Mouse (Mus musculus) left cerebral cortex, postnatal 4 days (tissue): ENCODE measurements around the gene Oat. TPM values are rescaled to one million over a fixed set of nuclear protein-coding genes. Genes with fewer than 3 reads are reported as not detected.

ENCODE experiments used
- DNase-seq: peaks from one replicate; pipeline ENCODE4 v3.0.0-alpha.2; 2022
- intact Hi-C: fragments of 180-260 bp; cut with DNase I; formaldehyde crosslinking; loops from one replicate; pipeline ENCODE4 v1.15.1; 2025
- total RNA-seq, 2 experiments: library from RNA; stranded (reverse); gene quantifications; 2 replicates each; pipeline ENCODE4 v1.2.3; 2021

Oat gene
- total RNA-seq: 10 to 100 TPM; 65.5 to 68.2 TPM

DNA sequence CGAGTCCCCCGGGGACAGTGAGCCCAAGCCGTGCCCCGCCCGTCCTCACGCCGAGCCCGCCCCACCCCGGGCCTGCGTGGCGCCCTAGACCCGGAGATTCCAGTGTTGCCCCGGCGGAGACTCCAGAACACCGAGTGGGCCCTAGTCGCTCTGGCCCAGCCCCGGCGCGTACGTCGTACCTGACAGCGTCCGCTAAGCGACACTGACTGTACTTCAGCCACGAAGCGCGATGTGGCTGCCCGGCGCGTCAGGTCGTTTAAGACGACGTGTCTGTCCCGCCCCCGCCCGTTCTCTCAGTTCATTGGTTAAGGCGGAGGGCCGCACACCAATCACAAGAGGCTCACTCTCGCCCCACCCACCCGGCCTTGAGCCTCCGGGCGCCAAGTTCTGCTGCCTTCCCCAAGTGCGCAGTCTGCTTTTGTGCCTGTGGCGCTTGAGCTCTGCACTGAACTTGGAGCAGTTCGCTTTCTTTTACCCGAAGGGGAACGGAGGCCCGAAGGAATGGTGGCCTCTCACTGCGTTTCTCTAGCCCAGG lies at the start of gene Oat:
TSS of gene Oat (minus strand) at position 283 of the 535 bp plus-strand sequence.
- DNase-seq: peak; percentile 96
- intact Hi-C loops: no loop called here

DNA sequence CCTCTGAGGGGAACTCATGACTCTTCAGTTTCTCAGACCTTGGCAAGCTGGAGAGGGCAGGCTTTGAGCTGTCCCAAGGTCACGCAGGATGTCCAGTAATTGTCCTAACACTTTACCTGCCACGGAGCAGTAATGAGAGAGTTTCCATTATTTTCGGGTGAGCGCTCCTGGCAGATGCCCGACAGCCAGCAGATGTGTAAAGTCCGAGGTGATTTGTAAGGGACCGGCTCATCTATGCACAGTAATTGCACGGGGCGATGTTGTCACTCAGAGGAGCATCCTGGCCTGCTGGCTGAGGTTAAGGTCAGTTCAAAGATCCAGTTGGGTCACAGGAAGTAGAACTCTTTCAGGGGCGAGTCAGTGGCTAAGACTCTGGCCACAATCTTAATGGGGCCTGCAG lies 48.0 kb upstream of the Oat start:
- intact Hi-C loops: no loop called here
- DNase-seq: no peak

DNA sequence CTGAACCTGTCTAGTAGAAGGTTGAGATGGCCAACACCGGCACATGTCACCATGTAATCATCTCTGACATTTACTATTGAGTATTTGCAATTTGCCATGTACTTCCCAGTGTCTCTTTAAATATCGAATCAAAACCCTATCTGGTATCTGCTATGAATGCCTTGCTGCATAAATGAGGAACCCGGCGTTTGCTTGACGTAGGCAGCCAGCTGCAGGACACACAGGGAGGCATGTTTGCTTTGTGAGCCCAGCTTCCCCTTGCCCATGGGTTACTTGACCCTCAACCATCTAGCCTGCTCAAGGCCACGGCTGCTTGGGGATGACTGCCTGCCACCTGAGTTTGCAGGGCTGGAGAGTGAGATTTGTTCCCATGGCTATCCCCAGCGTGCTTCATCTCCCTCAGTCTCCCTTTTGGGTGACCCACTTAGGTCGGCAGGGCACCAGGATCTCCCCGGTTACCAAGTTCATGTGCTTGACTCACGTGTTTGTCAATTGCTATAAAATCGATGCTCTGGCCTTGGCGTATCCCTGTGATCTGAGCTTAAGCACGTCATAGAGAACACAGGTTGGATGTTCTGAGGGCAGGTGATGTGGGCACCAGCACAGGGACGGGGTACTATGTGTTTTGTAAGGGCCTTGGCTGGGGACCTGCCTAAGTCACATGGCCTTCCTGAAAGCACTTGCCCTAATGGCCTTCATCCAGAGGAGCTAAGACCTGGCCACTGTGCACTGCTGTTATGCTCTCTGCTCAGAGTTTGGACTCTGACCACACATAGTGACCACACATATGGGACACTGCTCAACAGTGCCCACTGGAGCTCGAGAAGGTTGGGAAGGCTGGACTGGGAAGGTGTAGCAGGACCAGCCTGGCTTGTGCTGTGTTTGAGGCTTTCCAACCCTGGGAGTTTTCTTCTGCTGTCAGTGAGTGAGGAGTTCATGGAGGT lies 44.0 kb upstream of the Oat start:
- intact Hi-C loops: no loop called here

DNA sequence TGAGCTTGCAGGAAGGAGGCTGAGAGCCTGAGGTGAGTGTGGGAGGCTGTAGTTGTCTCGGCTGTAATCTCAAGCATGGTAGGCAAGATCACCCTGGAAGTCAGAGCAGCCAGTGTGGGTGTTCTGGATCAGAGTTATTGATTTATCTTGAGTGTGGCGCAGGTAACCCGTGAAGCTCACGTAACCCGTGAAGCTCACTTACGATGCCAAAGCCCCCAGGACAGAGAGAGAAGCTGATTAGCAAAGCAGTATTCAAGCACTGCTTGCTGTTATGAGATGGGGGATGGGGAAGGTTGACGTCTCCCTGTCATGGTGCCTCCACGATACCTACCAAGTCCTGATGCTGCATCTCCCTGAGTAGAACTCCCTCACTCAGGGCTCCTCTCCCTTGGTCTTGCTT lies 43.4 kb upstream of the Oat start:
- DNase-seq: no peak
- intact Hi-C loops: no loop called here

More for the DNA sequence above, 44.0 kb upstream of the Oat start:
- no peak for DNase-seq

DNA sequence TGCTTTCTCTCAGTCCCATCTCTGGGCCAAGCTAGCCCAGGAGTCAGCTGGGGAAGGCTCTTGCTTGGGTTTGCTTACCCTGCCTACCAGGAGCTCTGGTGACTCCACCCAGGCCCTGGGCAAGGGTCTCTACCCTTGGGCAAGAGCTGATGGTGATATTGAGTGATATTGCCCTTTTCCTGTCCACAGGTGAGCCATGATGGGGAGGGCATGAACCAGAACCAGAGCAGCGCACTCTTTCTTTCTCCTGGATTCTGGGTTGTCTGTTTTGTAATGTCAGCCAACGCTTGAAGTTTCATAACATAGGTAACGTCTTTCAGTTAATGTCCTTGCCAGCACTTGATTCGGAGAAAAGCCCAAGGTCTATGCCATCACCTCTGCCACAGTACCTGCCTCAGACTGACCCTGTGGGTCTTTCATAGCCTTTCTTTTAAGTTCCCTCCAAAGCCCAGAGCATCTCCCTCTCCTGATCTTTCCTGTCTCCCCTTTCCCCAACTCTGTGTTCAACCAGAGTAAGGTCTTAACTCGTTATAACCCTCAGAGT lies 40.9 kb upstream of the Oat start:
- intact Hi-C loops: no loop called here

DNA sequence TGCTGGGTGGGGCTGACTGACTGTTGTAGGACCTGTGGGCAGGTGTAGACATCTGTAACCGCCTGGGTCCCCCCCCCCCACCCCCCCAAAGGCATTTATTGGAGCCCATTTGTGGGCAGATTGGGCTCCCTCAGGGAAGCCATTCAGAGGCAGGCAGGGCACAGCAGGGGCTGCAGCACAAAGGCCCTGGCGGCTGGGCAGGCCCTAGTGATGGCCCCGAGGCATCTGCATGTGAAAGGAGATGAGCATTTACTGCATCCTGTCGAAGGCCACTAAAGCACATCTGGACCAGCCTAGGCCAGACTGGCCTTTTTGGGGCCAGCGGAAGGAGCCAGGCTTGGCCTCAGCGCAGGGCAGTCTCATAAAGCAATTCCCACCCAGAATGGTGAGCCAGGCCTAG lies 40.2 kb upstream of the Oat start:
- intact Hi-C loops: no loop called here
- DNase-seq: no peak

More for the DNA sequence above, 40.9 kb upstream of the Oat start:
- DNase-seq: no peak

DNA sequence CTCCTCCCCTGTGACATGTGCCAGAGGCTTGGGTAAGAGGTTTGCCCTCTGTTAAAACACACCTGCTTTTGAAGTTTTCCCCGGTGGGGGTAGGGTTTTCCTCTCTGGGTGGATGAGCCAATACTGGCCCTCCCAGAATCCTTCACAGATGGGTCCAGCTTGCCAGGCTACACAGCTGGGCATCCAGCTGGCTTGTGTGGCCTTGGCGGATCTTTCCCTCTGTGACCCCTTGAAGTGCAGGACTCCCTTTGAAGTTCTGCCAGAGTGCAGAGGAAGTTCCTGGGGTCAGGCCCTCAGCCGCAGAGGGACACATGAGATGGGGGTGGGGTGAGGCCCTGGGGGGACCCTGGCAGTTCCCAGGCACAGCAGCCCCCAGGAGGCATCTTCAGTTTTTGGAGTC lies 39.1 kb upstream of the Oat start:
- intact Hi-C loops: no loop called here
- no peak for DNase-seq

DNA sequence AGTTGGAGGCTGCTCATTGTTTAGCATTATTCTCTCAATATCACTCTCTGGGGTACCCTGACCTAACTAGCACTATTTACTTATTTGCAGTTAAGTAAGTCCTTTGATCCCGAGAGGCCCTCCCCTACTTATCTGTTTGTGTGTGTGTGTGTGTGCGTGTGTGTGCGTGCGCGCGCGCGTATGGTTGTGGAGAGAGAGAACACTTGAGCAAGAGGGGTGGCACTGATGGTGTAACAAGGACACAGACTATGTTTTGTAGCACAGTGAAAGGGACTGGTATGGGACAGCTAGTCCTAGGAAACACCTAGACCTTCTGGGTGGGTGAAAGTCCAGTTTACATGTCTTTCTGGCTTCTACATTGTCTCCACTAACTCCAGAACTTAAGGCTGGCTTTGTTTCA lies 35.3 kb upstream of the Oat start:
- no peak for DNase-seq
- intact Hi-C loops: no loop called here

DNA sequence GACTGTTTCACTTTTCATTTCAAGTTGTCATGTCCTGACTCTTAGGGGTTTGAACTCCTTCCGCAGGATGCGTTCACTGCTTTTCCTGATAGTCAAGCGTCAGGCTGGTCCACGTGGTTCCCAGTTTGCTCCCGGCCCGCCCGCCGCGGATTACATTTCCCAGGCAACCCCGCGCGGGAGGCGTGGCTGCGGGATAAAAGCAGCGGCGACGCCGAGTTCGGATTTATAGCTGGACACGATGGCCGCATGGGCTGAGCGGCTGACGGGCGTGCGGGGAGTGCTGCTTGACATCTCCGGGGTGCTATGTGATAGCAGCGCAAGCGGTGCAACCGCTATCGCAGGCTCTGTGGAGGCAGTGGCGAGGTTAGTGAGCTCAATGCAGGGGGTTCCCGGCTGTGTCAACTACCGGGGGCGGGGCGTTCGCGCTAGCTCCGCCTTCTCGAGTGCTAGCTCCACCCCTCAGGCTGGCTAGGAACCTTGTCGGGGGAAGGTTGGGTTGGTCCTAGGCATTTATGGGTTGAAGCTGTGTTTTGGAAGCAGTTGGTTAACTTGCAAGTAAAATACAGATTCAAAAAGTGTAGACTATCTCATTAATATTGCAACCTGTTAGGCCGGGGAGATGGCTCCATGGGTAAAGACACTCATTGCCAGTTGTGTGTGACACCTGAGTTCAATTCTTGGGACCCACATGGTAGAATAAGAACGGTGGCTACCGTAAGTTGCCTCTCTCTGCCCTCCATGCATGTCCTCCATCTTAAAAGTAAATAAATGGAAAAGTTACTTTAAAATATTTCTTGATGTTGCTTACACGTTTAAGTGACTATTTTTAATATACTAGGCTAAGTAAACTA lies 34.5 kb upstream of the Oat start, which contains the start of gene Lhpp:
TSS of gene Lhpp (plus strand) at position 171 of the 851 bp plus-strand sequence.
- intact Hi-C loops: no loop called here
- DNase-seq: peak; percentile 68

DNA sequence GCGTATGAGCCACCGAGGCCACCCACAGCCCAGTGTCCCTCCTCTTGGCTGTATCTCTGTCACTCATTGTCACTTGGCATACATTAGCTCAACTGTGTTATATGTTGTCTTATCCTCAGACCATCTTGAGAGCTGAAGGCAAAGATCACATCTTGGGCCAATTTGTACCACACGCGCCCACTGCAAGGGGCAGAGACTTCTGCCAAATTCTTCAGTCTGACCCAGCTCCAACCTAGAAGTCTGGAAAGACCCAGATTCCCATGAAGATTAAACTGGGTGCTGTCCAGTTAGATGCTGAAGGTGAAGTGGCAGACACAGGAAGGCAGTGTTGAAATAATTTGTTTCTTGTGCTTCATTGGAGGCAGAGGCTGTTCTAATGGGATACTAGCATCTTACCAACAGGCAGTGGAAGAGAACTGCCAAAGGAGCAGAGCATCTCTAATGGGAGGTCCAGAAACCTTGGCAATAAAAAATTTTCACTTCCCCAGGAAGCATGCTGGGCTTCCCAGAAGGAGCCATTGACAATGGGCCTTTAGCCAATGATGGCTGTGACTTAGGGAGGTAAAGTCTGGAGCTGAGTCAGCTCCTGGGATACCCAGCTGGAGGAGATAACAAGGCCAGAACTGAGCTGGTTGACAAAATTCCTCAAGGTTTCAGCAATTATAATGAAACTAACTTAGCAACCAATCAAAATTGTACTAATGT lies 32.3 kb upstream of the Oat start:
- peak; percentile 23 for DNase-seq
- intact Hi-C loops: no loop called here

DNA sequence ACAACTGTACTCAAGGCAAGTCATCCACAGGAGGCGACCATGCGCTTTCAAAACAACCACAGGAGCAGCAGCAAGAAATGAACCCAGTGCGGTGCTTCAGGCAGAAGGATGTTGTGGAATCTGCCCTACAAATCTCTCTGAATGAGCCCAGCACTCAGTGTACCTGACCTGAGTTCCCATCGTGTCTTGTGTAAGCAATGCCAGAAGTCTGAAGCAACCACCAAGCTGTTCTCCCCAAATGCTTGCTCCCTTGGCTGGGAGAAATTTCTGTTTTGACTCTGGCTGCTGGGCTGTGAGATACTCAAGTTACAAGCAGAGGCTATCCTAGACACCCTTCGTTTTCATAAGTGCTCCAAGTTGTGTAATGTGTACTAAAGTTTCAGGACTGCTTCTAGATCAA lies 29.5 kb upstream of the Oat start:
- intact Hi-C loops: no loop called here
- DNase-seq: no peak

DNA sequence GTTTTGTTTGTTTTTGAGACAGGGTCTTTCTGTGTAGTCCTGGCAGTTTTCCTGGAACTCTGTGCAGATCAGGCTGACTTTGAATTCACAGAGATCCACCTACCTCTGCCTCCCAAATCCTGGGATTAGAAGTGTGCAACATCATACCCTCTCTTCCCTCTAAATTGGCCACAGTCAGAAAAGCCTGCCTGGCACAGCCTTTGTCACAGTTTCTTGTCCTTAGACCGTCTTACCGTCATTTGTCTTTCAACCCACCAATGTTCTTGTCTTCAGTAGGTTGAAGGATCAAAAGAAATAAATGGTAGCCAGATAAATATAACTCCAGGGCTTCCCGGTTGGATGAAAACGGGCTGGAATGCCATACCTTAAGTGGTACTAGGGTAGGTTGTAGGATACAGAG lies 28.5 kb upstream of the Oat start:
- intact Hi-C loops: no loop called here
- DNase-seq: no peak

DNA sequence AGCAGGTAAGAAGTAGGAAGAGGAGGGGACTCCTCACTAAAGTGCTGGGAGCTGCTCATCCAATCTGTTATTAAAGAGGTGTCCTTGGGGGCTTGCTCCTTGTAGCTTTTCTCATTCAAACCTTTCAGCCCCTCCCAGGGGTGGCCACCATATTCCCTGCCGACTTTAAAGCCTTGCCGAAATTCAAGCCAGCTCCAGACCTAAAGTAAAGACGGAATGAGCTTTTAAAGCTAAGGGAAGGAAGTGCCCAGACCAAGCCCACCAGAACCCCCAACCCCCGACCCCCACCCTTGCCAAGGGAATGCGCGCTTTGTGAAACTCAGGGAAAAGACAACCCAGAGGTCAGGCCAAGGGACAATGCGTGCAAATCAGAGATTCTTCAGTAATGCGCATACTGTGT lies 24.7 kb upstream of the Oat start:
- intact Hi-C loops: no loop called here
- no peak for DNase-seq

DNA sequence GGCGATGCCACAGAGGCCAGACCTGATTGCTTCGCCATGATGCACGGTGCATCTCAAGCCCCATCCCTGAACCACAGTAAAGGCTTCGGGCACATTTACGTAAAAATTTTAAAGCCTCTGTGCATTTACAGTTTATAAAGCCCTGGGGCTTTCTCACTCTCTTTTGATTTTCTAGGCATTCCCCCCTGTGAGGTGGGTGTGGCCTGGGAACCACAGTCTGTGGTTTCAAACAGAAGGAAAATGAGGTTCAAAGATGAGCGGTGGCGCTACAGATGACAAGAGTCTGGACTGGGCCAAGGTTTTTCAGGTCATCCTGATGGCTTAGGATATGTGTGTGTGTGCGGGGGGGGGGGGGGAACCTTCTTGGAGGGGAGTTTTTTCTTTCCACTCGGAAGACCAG lies 23.8 kb upstream of the Oat start:
- DNase-seq: no peak
- intact Hi-C loops: no loop called here

DNA sequence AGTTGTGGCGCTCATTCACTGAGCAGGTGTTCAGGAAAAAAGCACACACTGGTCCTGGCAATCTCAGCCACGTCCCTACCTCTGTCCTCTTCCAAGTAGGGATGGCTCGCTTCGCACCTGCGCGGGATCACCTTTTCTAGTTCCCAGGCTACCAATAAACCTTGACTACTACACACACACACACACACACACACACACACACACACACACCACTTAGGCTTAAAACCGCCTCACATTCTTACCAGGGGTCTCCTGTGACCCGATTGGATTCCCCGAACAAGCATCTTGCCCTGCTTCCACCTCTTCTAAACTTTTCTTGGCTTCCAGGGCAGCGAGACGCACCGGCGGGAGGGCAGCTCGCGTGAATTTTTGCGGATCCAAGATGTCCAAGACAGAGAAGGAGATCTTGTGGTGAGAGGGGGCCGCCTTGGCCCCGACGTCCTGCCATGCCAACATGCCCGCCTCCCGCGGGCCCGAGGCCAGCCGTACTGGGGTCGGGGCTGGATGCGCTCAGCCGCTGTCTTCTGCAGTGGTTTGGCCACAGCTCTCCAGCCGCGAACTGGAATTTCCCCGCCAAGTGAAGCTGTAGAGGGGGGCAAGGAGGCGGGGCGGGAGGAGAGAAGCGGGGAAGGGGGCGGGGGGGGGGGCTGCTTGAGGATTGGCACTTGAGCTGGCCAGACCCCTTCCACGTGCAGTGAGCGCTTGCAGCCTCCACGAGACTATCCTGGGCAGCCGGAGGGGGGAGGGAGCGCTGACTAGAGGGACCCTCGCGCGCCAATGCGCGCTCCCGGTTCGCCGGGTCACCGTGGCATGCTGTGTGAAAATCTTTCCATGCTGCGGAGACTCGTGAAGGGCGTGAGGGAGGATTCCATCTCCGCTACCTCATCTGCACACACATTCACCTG lies 23.1 kb upstream of the Oat start, which contains the start of gene Nkx1-2:
TSS of gene Nkx1-2 (minus strand) at position 567 of the 905 bp plus-strand sequence.
- intact Hi-C loops: no loop called here
- DNase-seq: peak; percentile 36

DNA sequence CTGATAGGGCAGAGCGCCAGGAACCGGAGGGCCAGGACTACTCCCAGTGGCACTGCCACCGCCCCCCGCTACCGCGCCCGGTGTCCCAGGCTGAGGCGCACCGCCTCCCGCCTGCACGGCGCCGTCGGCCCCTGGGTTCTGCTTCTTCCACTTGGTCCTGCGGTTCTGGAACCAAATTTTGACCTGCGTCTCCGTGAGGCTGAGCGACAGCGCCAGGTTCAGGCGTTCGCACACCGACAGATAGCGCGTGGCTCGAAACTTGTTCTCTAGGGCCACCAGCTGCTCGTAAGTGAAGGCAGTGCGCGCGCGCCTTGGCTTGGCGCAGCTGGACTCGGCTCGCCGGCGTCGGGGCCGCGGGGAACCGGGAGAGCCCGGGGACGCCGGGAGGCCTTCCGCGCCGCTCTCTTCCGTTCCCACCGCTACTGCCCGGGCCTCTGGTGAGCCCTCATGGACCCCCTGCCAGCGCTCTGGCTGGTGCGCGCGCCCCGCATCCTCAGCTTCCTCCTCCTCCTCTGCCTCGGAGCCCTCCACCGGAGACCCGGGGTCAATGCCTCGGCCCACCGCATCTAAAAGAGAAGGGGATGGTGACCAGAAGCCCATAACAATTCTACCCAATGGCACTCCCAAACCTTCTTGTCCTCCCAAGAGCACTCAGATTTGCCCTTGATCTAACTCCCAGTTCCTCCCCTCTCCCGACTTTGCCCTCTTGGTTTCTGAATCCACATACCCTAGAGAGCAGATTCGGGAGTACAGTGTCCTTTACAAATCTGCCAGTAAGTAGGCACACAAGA lies 21.2 kb upstream of the Oat start:
- no peak for DNase-seq
- intact Hi-C loops: no loop called here

DNA sequence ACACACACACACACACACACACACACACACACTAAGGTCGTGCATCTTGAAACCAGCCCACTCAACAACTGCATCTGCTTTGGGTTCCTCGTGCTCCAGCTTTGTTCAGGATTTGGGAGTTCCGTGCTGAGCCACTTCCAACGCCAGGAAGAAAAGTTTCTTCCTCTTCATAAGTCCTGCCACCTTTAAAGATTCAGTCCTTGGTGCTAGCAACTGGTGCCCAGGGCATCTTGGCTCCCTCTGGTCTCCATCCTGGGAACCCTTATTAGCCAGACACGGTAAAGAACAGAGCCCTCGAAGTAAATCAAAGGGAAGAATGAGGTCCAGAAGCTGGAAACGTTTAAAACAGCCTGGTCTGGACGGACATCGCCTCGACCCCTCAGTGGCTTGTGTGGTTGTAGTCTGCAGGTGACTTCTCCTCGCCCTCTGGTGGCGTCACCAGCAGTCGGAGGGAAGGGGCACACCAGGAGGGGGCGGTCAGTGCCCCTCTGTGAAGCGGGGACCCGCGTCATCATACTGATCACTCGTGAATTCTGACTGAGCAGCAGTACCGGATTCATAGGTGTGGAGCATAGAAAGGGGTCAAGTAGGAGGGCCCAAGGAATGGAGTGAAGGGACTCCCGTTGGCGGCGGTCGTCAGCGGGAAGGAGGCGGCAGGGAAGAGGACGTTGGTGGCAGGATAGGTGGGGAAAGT lies 20.5 kb upstream of the Oat start:
- no peak for DNase-seq
- intact Hi-C loops: no loop called here

DNA sequence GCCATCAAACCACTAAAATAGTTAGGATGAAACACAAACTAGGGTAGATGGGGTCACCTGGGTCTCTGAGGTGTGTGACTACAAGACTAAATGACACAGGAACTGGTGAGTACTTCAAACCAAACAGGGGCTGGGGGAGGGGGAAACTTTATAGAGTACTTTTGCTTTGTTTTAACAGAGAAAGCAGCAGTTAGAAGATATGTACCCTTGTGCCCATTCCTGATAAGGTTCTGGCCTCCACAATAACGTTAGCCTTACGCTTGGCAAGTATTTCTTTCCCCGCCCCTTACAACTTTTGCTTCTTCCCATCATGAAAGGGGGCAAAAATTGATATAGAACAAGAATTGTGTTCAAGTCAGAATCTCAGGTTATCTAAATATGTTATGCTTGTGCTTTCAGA lies 19.6 kb upstream of the Oat start:
- intact Hi-C loops: no loop called here
- DNase-seq: no peak
